Mouse (Mus musculus): ENCODE measurements around the gene Irf2.

- no peak for TF ChIP-seq POLR2A (IDR thresholded peaks at IDR 0.05; ENCODE audit: control insufficient read depth, low read depth, low read length)
- TF ChIP-seq CTCF (IDR thresholded peaks at IDR 0.05; ENCODE audit: control insufficient read depth, insufficient read depth, insufficient replicate concordance, low read depth, low read length) = no peak
Measured at GRCm38 (mm10) chr8:46721065-46721845, 18.3 kb upstream of the Irf2 start.
